Mouse (Mus musculus) MEL (cell line): ENCODE measurements around the gene Cd180. TPM values are rescaled to one million over a fixed set of nuclear protein-coding genes. Genes with fewer than 3 reads are reported as not detected.

Source experiments
- DNase-seq: peaks from one replicate; pipeline ENCODE4 v3.0.0; 2011; ENCODE audit warnings: low read depth, low spot score
- H3K27ac ChIP-seq: 2 replicates; pipeline ENCODE4 v1.5.1; 2012; ENCODE audit warnings: low read depth, mild to moderate bottlenecking, control low read depth, low read length, moderate library complexity; ENCODE audit not compliant: control insufficient read depth
- H3K27me3 ChIP-seq, 2 experiments: fragments of 150-350 bp in 1 of 2; sonication (generic) in 1 of 2; 2 replicates each; pipeline ENCODE4 v1.6.1; 2012; ENCODE audit warnings: low read length in 2 of 2, mild to moderate bottlenecking in 2 of 2, improper control_type of control experiment in 1 of 2, moderate library complexity in 1 of 2; ENCODE audit not compliant: insufficient read depth in 2 of 2, control insufficient read depth in 1 of 2
- H3K36me3 ChIP-seq, 2 experiments: 2 replicates each; pipeline ENCODE4 v1.6.1; 2012 to 2014; ENCODE audit warnings: low read length in 2 of 2, improper control_type of control experiment in 1 of 2, inconsistent platforms in 1 of 2, mild to moderate bottlenecking in 1 of 2; ENCODE audit not compliant: insufficient read depth in 2 of 2, control insufficient read depth in 1 of 2
- H3K4me1 ChIP-seq, 2 experiments: fragments of 150-350 bp in 1 of 2; sonication (generic) in 1 of 2; 2 replicates each; pipeline ENCODE4 v1.6.1; 2012; ENCODE audit warnings: low read length in 2 of 2, improper control_type of control experiment in 1 of 2, mild to moderate bottlenecking in 1 of 2; ENCODE audit not compliant: insufficient read depth in 2 of 2, control insufficient read depth in 1 of 2
- H3K4me3 ChIP-seq, 2 experiments: fragments of 150-350 bp in 1 of 2; sonication (generic) in 1 of 2; 2 replicates each; pipeline ENCODE4 v1.5.1; 2012; ENCODE audit warnings: low read depth in 2 of 2, low read length in 2 of 2, mild to moderate bottlenecking in 2 of 2, moderate library complexity in 2 of 2, control low read depth in 1 of 2, improper control_type of control experiment in 1 of 2; ENCODE audit not compliant: control insufficient read depth in 1 of 2, insufficient read depth in 1 of 2
- H3K79me2 ChIP-seq: 2 replicates; pipeline ENCODE4 v1.6.1; 2012; ENCODE audit warnings: mild to moderate bottlenecking, low read length, moderate library complexity; ENCODE audit not compliant: control insufficient read depth, poor library complexity, insufficient read depth
- H3K9ac ChIP-seq: 2 replicates; pipeline ENCODE4 v1.6.1; 2012; ENCODE audit warnings: low read depth, mild to moderate bottlenecking, control low read depth, low read length, moderate library complexity; ENCODE audit not compliant: control insufficient read depth, poor library complexity, severe bottlenecking
- H3K9me3 ChIP-seq: fragments of 150-350 bp; sonication (generic); replicated peaks from 2 replicates; pipeline ENCODE4 v1.6.1; 2012; ENCODE audit warnings: mild to moderate bottlenecking, low read length, improper control_type of control experiment, moderate library complexity; ENCODE audit not compliant: insufficient read depth
- BHLHE40 ChIP-seq: IDR thresholded peaks from 2 replicates; pipeline ENCODE4 v1.6.1; 2012; ENCODE audit warnings: low read depth, mild to moderate bottlenecking, inconsistent platforms, low read length, improper control_type of control experiment, borderline replicate concordance
- CTCF ChIP-seq, 3 experiments: IDR thresholded peaks in 2 of 3; conservative IDR thresholded peaks in 1 of 3; 2 replicates each; pipeline ENCODE4 v1.5.1; 2011 to 2012; ENCODE audit warnings: low read length in 3 of 3, low read depth in 2 of 3, mild to moderate bottlenecking in 2 of 3, improper control_type of control experiment in 1 of 3, inconsistent platforms in 1 of 3, mixed read lengths in 1 of 3, moderate library complexity in 1 of 3; ENCODE audit not compliant: control insufficient read depth in 1 of 3, insufficient read depth in 1 of 3, poor library complexity in 1 of 3, severe bottlenecking in 1 of 3
- ELF1 ChIP-seq: IDR thresholded peaks from 2 replicates; pipeline ENCODE4 v1.6.1; 2014; ENCODE audit warnings: low read depth, mild to moderate bottlenecking, inconsistent platforms, low read length, improper control_type of control experiment, moderate library complexity
- EP300 ChIP-seq, 2 experiments: IDR thresholded peaks; 2 replicates each; pipeline ENCODE4 v1.6.1; 2011; ENCODE audit warnings: improper control_type of control experiment in 2 of 2, low read length in 2 of 2, low read depth in 1 of 2, mild to moderate bottlenecking in 1 of 2
- GABPA ChIP-seq: IDR thresholded peaks from 2 replicates; pipeline ENCODE4 v1.6.1; 2012; ENCODE audit warnings: low read depth, mild to moderate bottlenecking, inconsistent platforms, low read length, improper control_type of control experiment, moderate library complexity
- GATA1 ChIP-seq: IDR thresholded peaks from 2 replicates; pipeline ENCODE4 v1.6.1; 2011; ENCODE audit warnings: low read depth, low read length, improper control_type of control experiment
- HCFC1 ChIP-seq: IDR thresholded peaks from 2 replicates; pipeline ENCODE4 v1.6.1; 2012; ENCODE audit warnings: low read depth, mild to moderate bottlenecking, inconsistent platforms, low read length, improper control_type of control experiment, moderate library complexity
- JUND ChIP-seq: IDR thresholded peaks from 2 replicates; pipeline ENCODE4 v1.6.1; 2011; ENCODE audit warnings: low read depth, mild to moderate bottlenecking, improper control_type of control experiment, low read length
- KAT2A ChIP-seq: conservative IDR thresholded peaks from 2 replicates; pipeline ENCODE4 v1.6.1; 2012; ENCODE audit warnings: low read depth, low read length, improper control_type of control experiment, inconsistent platforms
- MAFK ChIP-seq: IDR thresholded peaks from 2 replicates; pipeline ENCODE4 v1.6.1; 2011; ENCODE audit warnings: low read depth, mild to moderate bottlenecking, low read length, improper control_type of control experiment, borderline replicate concordance
- MAZ ChIP-seq: IDR thresholded peaks from 2 replicates; pipeline ENCODE4 v1.6.1; 2012; ENCODE audit warnings: low read depth, mild to moderate bottlenecking, inconsistent platforms, low read length, improper control_type of control experiment
- MXI1 ChIP-seq: IDR thresholded peaks from 2 replicates; pipeline ENCODE4 v1.6.1; 2011; ENCODE audit warnings: mild to moderate bottlenecking, low read depth, low read length, improper control_type of control experiment
- MYC ChIP-seq: IDR thresholded peaks from 2 replicates; pipeline ENCODE4 v1.6.1; 2011; ENCODE audit warnings: low read depth, mild to moderate bottlenecking, low read length, improper control_type of control experiment, moderate library complexity
- POLR2AphosphoS2 ChIP-seq: IDR thresholded peaks from 2 replicates; pipeline ENCODE4 v1.6.1; 2011; ENCODE audit warnings: low read length, improper control_type of control experiment
- RAD21 ChIP-seq: IDR thresholded peaks from 2 replicates; pipeline ENCODE4 v1.6.1; 2011; ENCODE audit warnings: mild to moderate bottlenecking, low read depth, low read length, improper control_type of control experiment
- RCOR1 ChIP-seq: IDR thresholded peaks from 2 replicates; pipeline ENCODE4 v1.6.1; 2012; ENCODE audit warnings: low read depth, mild to moderate bottlenecking, inconsistent platforms, low read length, improper control_type of control experiment
- SIN3A ChIP-seq: IDR thresholded peaks from 2 replicates; pipeline ENCODE4 v1.6.1; 2012; ENCODE audit warnings: low read length, improper control_type of control experiment, inconsistent platforms
- SMC3 ChIP-seq: IDR thresholded peaks from 2 replicates; pipeline ENCODE4 v1.6.1; 2011; ENCODE audit warnings: low read depth, low read length, improper control_type of control experiment
- TBP ChIP-seq: IDR thresholded peaks from 2 replicates; pipeline ENCODE4 v1.8.0; 2011; ENCODE audit warnings: low read depth, low read length, improper control_type of control experiment
- TCF12 ChIP-seq: IDR thresholded peaks from 2 replicates; pipeline ENCODE4 v1.6.1; 2014; ENCODE audit warnings: low read depth, mild to moderate bottlenecking, inconsistent platforms, low read length, improper control_type of control experiment, moderate library complexity
- UBTF ChIP-seq: IDR thresholded peaks from 2 replicates; pipeline ENCODE4 v1.6.1; 2012; ENCODE audit warnings: low read depth, mild to moderate bottlenecking, inconsistent platforms, low read length, improper control_type of control experiment, moderate library complexity, borderline replicate concordance; ENCODE audit not compliant: insufficient read depth
- USF2 ChIP-seq, 2 experiments: IDR thresholded peaks; 2 replicates each; pipeline ENCODE4 v1.6.1; 2011 to 2012; ENCODE audit warnings: improper control_type of control experiment in 2 of 2, low read length in 2 of 2, borderline replicate concordance in 1 of 2, inconsistent platforms in 1 of 2, low read depth in 1 of 2, mild to moderate bottlenecking in 1 of 2; ENCODE audit not compliant: insufficient read depth in 1 of 2
- ZC3H11A ChIP-seq: IDR thresholded peaks from 2 replicates; pipeline ENCODE4 v1.6.1; 2012; ENCODE audit warnings: low read depth, mild to moderate bottlenecking, inconsistent platforms, low read length, improper control_type of control experiment
- ZKSCAN1 ChIP-seq: IDR thresholded peaks from 2 replicates; pipeline ENCODE4 v1.6.1; 2012; ENCODE audit warnings: low read depth, mild to moderate bottlenecking, inconsistent platforms, low read length, improper control_type of control experiment, moderate library complexity
- ZMIZ1 ChIP-seq: IDR thresholded peaks from 2 replicates; pipeline ENCODE4 v1.6.1; 2012; ENCODE audit warnings: low read depth, mild to moderate bottlenecking, inconsistent platforms, low read length, improper control_type of control experiment, moderate library complexity
- ZNF384 ChIP-seq: IDR thresholded peaks from 2 replicates; pipeline ENCODE4 v1.6.1; 2012; ENCODE audit warnings: low read depth, mild to moderate bottlenecking, inconsistent platforms, low read length, improper control_type of control experiment
- polyA plus RNA-seq, 2 experiments: library from polyadenylated mRNA; stranded (reverse) in 1 of 2; unstranded in 1 of 2; fragments of >175 nt in 1 of 2; fragments of >200 nt in 1 of 2; gene quantifications; 2 replicates each; pipeline versions ENCODE4 v1.2.1 to v1.2.4; 2012; ENCODE audit warnings: low replicate concordance in 2 of 2, low read depth in 1 of 2; ENCODE audit not compliant: insufficient read length in 2 of 2, insufficient read depth in 1 of 2, missing spikeins in 1 of 2
- total RNA-seq: library from RNA; depleted of rRNA; stranded (reverse); fragments of 300-350 nt; gene quantifications from 2 replicates; pipeline ENCODE4 v1.2.3, GENCODE M21; 2012

Cd180 gene
- total and polyA plus RNA-seq, 3 experiments: 0.12 to 1.8 TPM; not detected in 1

GRCm38 (mm10) chr13:102739720-102740535, 46.6 kb downstream of the Cd180 start (continued):
- TF ChIP-seq EP300 (IDR thresholded peaks at IDR 0.05; ENCODE audit: low read depth in 1 of 2, low read length in 2 of 2): peak; percentile 92 to 94
- no peak for TF ChIP-seq TBP
- peak; percentile 75 for TF ChIP-seq BHLHE40
- TF ChIP-seq ZNF384: peak; percentile 97

DNA sequence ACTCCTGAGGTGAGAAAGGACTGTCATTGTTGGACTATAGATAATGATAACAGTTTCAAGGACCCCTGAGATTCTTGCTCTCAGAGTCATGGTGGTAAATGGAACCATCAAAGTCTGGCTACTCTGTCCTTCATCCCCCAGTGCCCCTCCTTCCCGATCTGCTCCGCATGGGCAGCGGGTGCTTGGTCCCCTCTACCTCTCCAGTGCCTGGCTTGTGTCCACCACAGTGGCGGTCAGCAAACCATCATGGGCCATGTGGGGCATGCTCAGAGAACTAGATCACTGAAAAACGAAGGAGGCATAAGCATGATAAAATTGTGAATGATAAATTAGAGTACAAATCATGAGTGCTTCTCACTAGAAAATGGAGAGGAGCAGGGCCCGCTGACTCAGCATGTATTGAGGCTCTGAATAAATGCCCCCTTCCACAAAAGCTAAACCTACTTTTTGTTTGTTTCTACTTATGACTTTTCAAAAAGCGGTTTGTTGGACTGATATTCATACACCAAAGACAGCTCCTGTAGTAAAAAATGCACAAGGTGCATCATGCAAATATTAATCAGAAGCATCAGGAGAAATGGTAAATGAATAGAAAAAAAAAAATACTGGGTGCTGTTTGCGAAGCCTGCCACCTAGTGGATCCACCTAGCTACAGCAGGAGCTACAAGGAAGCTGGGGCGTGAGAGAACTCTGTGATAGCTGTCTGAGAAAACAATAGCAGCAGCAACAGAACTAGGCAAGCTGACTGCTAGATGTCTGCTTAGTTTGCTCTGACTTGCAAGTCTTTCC, 51.3 kb downstream of the Cd180 start:
- Histone ChIP-seq H3K36me3 (peaks cover 0 to 13% of the 10 kb centered on the region in 2 experiments; a peak in 2 of 4 replicates), H3K9me3 (no peaks in the 10 kb centered on the region), H3K9ac (no peak overlapping the region), H3K4me3 (no peak overlapping the region), H3K27me3 (no peaks in the 10 kb centered on the region), H3K4me1 (peaks cover 4 to 10% of the 10 kb centered on the region in 2 experiments), H3K27ac (no peak overlapping the region), H3K79me2 (no peaks in the 10 kb centered on the region)
- peak; percentile 84 for DNase-seq
- TF ChIP-seq SMC3: peak; percentile 95
- TF ChIP-seq JUND: no peak
- peak; percentile 57; the same call in 1 of the 2 replicates for TF ChIP-seq SIN3A
- TF ChIP-seq CTCF (IDR thresholded peaks at IDR 0.05 in 2 of 3, conservative IDR thresholded peaks at IDR 0.05 in 1 of 3; ENCODE audit: control insufficient read depth in 1 of 3, insufficient read depth in 1 of 3, low read depth in 2 of 3, low read length in 3 of 3, poor library complexity in 1 of 3, severe bottlenecking in 1 of 3): peak; percentile 84 to 97 (median 95)
- TF ChIP-seq MAZ: 0 out of 2 replicates have a peak, but pooled peaks have one; percentile 37
- 0 out of 2 replicates have a peak, but pooled peaks have one; percentile 24 for TF ChIP-seq TBP
- 0 out of 2 replicates have a peak, but pooled peaks have one; percentile 18 for TF ChIP-seq MYC
- TF ChIP-seq ZMIZ1: no peak
- no peak for TF ChIP-seq TCF12
- TF ChIP-seq HCFC1: peak; percentile 41; the same call in 1 of the 2 replicates
- no peak for TF ChIP-seq KAT2A
- TF ChIP-seq EP300 (IDR thresholded peaks at IDR 0.05; ENCODE audit: low read depth in 1 of 2, low read length in 2 of 2): peak in 1 of 2 experiments; percentile 32; a peak in 1 of 4 replicates
- TF ChIP-seq ELF1: peak; percentile 43; the same call in 1 of the 2 replicates
- peak; percentile 53; the same call in 1 of the 2 replicates for TF ChIP-seq ZKSCAN1
- no peak for TF ChIP-seq POLR2AphosphoS2
- TF ChIP-seq USF2 (IDR thresholded peaks at IDR 0.05; ENCODE audit: borderline replicate concordance in 1 of 2, insufficient read depth in 1 of 2, low read depth in 1 of 2, low read length in 2 of 2): no peak
- TF ChIP-seq MAFK: peak; percentile 94
- TF ChIP-seq ZNF384: peak; percentile 99
- TF ChIP-seq GATA1: no peak
- no peak for TF ChIP-seq GABPA
- TF ChIP-seq ZC3H11A: peak; percentile 93
- TF ChIP-seq BHLHE40: 0 out of 2 replicates have a peak, but pooled peaks have one; percentile 34
- peak; percentile 91 for TF ChIP-seq RAD21
- no peak for TF ChIP-seq UBTF
- 0 out of 2 replicates have a peak, but pooled peaks have one; percentile 29 for TF ChIP-seq RCOR1
- TF ChIP-seq MXI1: no peak
